Mouse (Mus musculus) heart, adult 2 months (tissue): Measurements from ENCODE around the gene Gm9918. TPM values are rescaled to one million over a fixed set of nuclear protein-coding genes. Genes with fewer than 3 reads are reported as not detected.

Source experiments
- DNase-seq, 2 experiments: peaks; one replicate each; pipeline ENCODE4 v3.0.0; 2021
- H3K27ac ChIP-seq: fragments of 200-600 bp; 2 replicates; pipeline ENCODE4 v1.8.1; 2022
- H3K27me3 ChIP-seq: fragments of 200-500 bp; 2 replicates; pipeline ENCODE4 v1.6.1; 2012; ENCODE audit warnings: mild to moderate bottlenecking, low read length, inconsistent platforms, mixed read lengths; ENCODE audit not compliant: control insufficient read depth, insufficient read depth
- H3K36me3 ChIP-seq: fragments of 200-500 bp; 2 replicates; pipeline ENCODE4 v1.6.1; 2012; ENCODE audit warnings: low read length, inconsistent platforms; ENCODE audit not compliant: control insufficient read depth, insufficient read depth
- H3K4me1 ChIP-seq: fragments of 200-500 bp; 2 replicates; pipeline ENCODE4 v1.6.1; 2011; ENCODE audit warnings: low read length; ENCODE audit not compliant: control insufficient read depth, insufficient read depth
- H3K4me3 ChIP-seq: fragments of 200-600 bp; 2 replicates; pipeline ENCODE4 v1.8.1; 2022
- H3K79me2 ChIP-seq: fragments of 200-500 bp; replicated peaks from 2 replicates; pipeline ENCODE4 v1.6.1; 2012; ENCODE audit warnings: mild to moderate bottlenecking, inconsistent platforms, low read length, moderate library complexity, mixed read lengths; ENCODE audit not compliant: control insufficient read depth, insufficient read depth
- H3K9ac ChIP-seq: fragments of 200-500 bp; 2 replicates; pipeline ENCODE4 v1.6.1; 2012; ENCODE audit warnings: low read depth, mild to moderate bottlenecking, control low read depth, inconsistent platforms, low read length, mixed read lengths
- CTCF ChIP-seq: fragments of 200-600 bp; IDR thresholded peaks from 2 replicates; pipeline ENCODE4 v1.8.1; 2022; ENCODE audit warnings: antibody characterized with exemption, mild to moderate bottlenecking, moderate library complexity
- EP300 ChIP-seq: fragments of 200-500 bp; IDR thresholded peaks from 2 replicates; pipeline ENCODE4 v1.6.1; 2011; ENCODE audit warnings: low read depth, low read length, control low read depth; ENCODE audit not compliant: insufficient read depth
- POLR2A ChIP-seq: fragments of 200-500 bp; IDR thresholded peaks from 2 replicates; pipeline ENCODE4 v1.6.1; 2011; ENCODE audit warnings: mild to moderate bottlenecking, low read depth, low read length, control low read depth; ENCODE audit not compliant: insufficient read depth
- WGBS: fragments of 180-500 bp; shearing (Covaris S2); methylation state at CpG from one replicate; pipeline ENCODE4 v1.1.7; 2018; 5-methylcytosine and 5-hydroxymethylcytosine counted together
- intact Hi-C: fragments of 180-260 bp; cut with DNase I; formaldehyde crosslinking; loops from one replicate; pipeline ENCODE4 v1.15.1; 2025
- polyA plus RNA-seq: library from polyadenylated mRNA; depleted of rRNA; stranded (reverse); fragments of >200 nt; gene quantifications from 2 replicates; pipeline ENCODE4 v1.2.3, GENCODE M21; 2012
- total RNA-seq, 2 experiments: library from RNA; stranded (reverse); gene quantifications; 2 replicates each; pipeline ENCODE4 v1.2.3; 2021

Gm9918 gene
- total and polyA plus RNA-seq, 3 experiments = not detected

DNA sequence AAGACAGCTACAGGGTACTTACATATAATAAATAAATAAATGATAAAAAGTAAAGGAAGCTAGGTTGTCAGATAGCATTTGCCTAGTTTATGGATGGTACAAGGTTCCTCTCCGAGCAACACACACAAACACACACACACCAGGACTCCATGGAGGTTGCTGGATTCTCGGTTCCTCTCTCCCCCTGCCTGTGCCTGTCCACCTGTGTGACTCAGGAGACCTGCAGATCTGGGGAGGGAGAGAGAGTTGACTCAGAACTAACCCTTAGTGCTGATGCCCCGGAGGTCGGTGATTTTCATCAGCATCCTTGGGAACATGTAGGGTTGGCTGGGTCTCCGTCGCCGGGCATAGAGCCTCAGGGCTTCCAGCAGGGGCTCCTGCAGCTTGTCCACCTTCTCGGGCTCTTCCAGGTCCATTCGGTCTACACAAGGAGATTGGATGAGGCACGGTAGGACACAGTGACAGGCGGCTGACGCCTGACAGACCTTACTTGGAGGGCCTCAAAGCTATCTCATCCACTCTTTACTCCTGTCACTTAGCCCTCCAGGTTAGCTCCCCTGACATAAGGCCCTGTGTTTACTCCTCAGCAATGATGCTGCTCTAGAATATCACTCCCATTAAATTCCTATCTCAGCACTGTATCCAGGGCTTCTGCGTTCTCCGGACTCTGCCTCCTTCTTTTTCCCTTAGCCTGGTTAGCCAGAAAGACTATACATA, 31.7 kb upstream of the Gm9918 start:
- no peak for TF ChIP-seq CTCF
- TF ChIP-seq POLR2A = no peak
- no peak for TF ChIP-seq EP300

DNA sequence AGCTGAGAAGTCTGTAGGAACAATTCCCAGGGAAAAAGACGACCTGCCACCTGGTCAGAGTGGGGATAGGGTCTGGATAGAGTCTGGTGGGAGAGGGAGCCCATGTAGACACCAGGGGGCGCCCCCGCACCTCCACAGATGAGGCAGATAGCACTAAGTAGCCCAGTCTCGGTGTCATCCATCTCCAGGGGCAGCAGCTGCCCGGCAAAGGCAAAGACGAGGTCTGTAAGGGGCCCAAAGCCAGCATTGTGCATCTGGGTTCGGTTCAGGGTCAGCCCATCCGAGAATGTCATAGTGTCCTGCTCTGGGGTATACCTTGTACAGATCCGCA, 31.1 kb upstream of the Gm9918 start:
- TF ChIP-seq EP300 = peak; percentile 43; the same call in 1 of the 2 replicates
- TF ChIP-seq POLR2A = no peak
- TF ChIP-seq CTCF = peak; percentile 95
- no peaks in the 10 kb centered on the region; the same call in 1 of the 2 replicates for H3K36me3 ChIP-seq
- no peak overlapping the region for H3K4me3 ChIP-seq
- DNase-seq = peak; percentile 78 to 87
- H3K4me1 ChIP-seq = peaks cover 24% of the 10 kb centered on the region
- H3K79me2 ChIP-seq = peaks cover 2% of the 10 kb centered on the region; the same call in 1 of the 2 replicates
- intact Hi-C loops = loop anchor here (1.0 kb wide), 2 partner anchors 40 to 77 kb away; partner anchors contain the start of gene Mfsd5
- peak overlapping the region; percentile 63 for H3K27ac ChIP-seq
- 10% methylated on average over 9 of the region's 9 CpGs for WGBS
- no peaks in the 10 kb centered on the region for H3K27me3 ChIP-seq
- H3K9ac ChIP-seq = no peak overlapping the region

More for the DNA sequence above, 31.7 kb upstream of the Gm9918 start:
- H3K4me3 ChIP-seq = no peak overlapping the region
- H3K27ac ChIP-seq = no peak overlapping the region
- DNase-seq = no peak
- WGBS = 89% methylated on average over 14 of the region's 14 CpGs
- peaks cover 2% of the 10 kb centered on the region; the same call in 1 of the 2 replicates for H3K79me2 ChIP-seq
- H3K9ac ChIP-seq = no peak overlapping the region
- no peaks in the 10 kb centered on the region; the same call in none of the 2 replicates for H3K36me3 ChIP-seq
- intact Hi-C loops = loop anchor here (1.0 kb wide), 2 partner anchors 41 to 78 kb away; partner anchors contain the start of gene Mfsd5
- H3K27me3 ChIP-seq = no peaks in the 10 kb centered on the region
- H3K4me1 ChIP-seq = peaks cover 26% of the 10 kb centered on the region

DNA sequence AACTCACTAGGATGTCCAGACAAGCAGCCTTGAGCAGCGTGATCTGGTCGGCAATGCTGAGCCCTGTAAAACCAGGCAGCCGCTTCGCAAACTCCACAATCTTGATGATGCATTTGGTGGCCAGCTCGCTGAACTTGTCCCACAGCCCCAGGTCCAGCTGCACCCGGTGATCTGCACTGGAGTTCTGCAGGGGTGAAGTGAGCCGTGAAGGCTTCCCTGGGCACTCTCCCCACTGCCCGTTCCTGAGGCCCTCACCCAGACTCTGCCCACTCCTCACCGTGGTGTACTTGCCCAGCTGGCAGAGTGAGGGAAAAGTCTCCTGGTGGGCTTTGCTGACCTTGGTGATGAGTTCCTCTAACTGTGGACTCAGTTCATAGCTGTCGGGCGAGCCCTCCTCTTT, 30.5 kb upstream of the Gm9918 start:
- intact Hi-C loops = loop anchor here (1.0 kb wide), 2 partner anchors 39 to 76 kb away; partner anchors contain the start of gene Mfsd5

DNA sequence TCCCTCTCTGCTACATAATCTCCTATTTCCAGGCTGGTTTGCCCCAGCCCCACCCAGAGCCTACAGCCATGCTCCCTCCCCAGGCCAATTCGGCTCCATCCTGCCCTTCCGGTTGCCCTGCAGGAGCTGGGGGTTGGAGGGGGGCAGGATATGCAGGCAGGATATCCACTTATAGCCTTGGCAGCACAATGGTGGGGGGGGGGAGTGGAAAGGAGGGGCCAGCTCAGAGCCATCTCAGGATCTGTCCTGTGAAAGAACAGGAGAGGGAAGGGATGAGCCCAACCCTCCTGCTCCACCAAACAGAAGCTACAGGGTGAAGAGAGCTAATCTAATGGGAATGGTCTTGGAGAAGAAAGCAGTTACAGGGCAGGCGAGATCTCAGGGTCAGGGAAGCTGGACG, 29.8 kb upstream of the Gm9918 start:
- intact Hi-C loops = no loop called here
- Histone ChIP-seq H3K9ac (peak overlapping the region; percentile 45; the same call in 1 of the 2 replicates), H3K4me1 (peaks cover 20% of the 10 kb centered on the region), H3K27me3 (no peaks in the 10 kb centered on the region), H3K79me2 (peaks cover 2% of the 10 kb centered on the region; the same call in 1 of the 2 replicates), H3K4me3 (no peak overlapping the region), H3K27ac (peak overlapping the region; percentile 76), H3K36me3 (no peaks in the 10 kb centered on the region; the same call in 1 of the 2 replicates)
- peak; percentile 84 for TF ChIP-seq EP300
- TF ChIP-seq POLR2A = peak; percentile 75
- no peak for TF ChIP-seq CTCF
- 34% methylated on average over 4 of the region's 4 CpGs for WGBS
- peak; percentile 64 to 71 for DNase-seq

More for the DNA sequence above, 30.5 kb upstream of the Gm9918 start:
- peak overlapping the region; percentile 5; the same call in 1 of the 2 replicates for H3K9ac ChIP-seq
- no peaks in the 10 kb centered on the region; the same call in 1 of the 2 replicates for H3K36me3 ChIP-seq
- peak in 1 of 2 experiments; percentile 28 for DNase-seq
- 75% methylated on average over 11 of the region's 11 CpGs for WGBS
- H3K79me2 ChIP-seq = peaks cover 2% of the 10 kb centered on the region; the same call in 1 of the 2 replicates
- H3K4me1 ChIP-seq = peaks cover 20% of the 10 kb centered on the region
- TF ChIP-seq CTCF (no peak), POLR2A (no peak), EP300 (no peak)
- H3K27me3 ChIP-seq = no peaks in the 10 kb centered on the region
- peak overlapping the region; percentile 63 for H3K27ac ChIP-seq
- no peak overlapping the region for H3K4me3 ChIP-seq

DNA sequence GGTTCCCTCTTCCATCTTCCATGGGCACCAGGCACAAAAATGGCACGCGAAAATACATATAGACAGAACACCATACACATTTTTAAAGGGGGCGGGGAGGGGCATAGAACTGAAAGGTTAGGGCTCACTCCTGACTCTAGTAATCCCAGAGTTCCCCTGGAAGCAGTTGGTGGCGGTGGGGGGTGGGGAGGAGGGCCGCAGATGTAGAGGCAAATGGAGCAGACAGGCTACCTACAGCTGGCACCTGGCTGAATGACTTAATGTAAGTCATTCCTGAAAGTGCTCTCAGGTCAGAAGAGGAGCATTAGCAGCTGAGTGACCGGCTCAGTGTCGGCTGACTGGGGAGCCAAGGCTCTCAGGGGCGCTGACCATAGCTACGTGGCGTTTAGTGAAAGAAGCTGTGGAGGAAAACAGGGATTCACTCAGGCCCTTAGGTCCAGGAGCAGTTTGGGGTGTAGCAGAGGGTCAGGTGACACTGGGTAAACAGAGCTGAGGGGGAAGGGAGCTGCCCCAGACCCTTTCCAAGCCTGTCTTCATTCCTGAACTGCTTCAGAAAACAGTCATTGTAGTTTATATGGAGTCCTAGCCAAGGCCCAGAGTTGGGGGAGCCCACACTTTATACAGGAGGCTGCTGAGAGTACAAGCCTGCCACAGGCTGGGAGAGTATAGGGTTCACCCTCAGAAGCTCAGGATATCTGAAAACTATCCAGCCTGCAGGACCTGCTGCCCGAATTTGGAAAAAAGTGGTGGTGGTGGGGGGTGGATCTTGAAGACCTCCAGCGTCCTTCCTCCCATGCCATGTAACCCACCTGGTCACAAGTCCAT, 27.7 kb upstream of the Gm9918 start:
- Histone ChIP-seq H3K36me3 (no peaks in the 10 kb centered on the region), H3K9ac (peak overlapping the region; percentile 66), H3K4me1 (peaks cover 18% of the 10 kb centered on the region), H3K79me2 (peaks cover 2% of the 10 kb centered on the region; the same call in 1 of the 2 replicates), H3K27ac (peak overlapping the region; percentile 96), H3K4me3 (no peak overlapping the region), H3K27me3 (no peaks in the 10 kb centered on the region)
- 75% methylated on average over 12 of the region's 12 CpGs for WGBS
- peak in 1 of 2 experiments; percentile 27 for DNase-seq
- TF ChIP-seq POLR2A = no peak
- intact Hi-C loops = no loop called here
